Comparison of ENCODE assay signal across 8 mouse cellular contexts in genomic region chr1:134741433-134741832, GRCm38 (mm10).
DNase-seq lines count a peak whose midpoint lies in the region; ATAC-seq and TF ChIP-seq lines count a peak whose summit lies in the region.
"Had no signal": no experiment of that assay in that cellular context is flagged by ENCODE, and none has a peak within 500 bp of the region (broad histone marks: within the 10 kb centered on the region; RNA-seq: fewer than 3 reads in every experiment).

No protein-coding gene starts in this region.

- WGBS in kidney, postnatal 0 days = 80% methylated on average over 6 of the region's 6 CpGs
- 30% methylated on average over 6 of the region's 6 CpGs for WGBS in liver, embryonic 15.5 days (ENCODE audit: insufficient replicate concordance)

- no peak overlapping the region for H3K27ac ChIP-seq in kidney, postnatal 0 days
- no peak overlapping the region for H3K27ac ChIP-seq in CH12.LX (ENCODE audit: insufficient read depth, low read depth)
- peak overlapping the region; percentile 84 for H3K27ac ChIP-seq in liver, embryonic 15.5 days (replicated peaks)
- H3K27ac ChIP-seq: neural tube, embryonic 12.5 days had no signal

- H3K9ac ChIP-seq in kidney, postnatal 0 days (ENCODE audit: low read depth, low read length) = no peak overlapping the region
- H3K9ac ChIP-seq in CH12.LX (ENCODE audit: insufficient read depth, low read depth) = no peak overlapping the region
- H3K9ac ChIP-seq in liver, embryonic 15.5 days = peak overlapping the region; percentile 32; the same call in 1 of the 2 replicates
- H3K9ac ChIP-seq: neural tube, embryonic 12.5 days had no signal

- peak; percentile 0 for TF ChIP-seq RAD21 in CH12.LX (IDR thresholded peaks at IDR 0.05; ENCODE audit: low read depth, low read length)

- no peak for TF ChIP-seq POLR2A in CH12.LX (IDR thresholded peaks at IDR 0.05; ENCODE audit: low read depth, low read length)

- no peaks in the 10 kb centered on the region for H3K27me3 ChIP-seq in kidney, postnatal 0 days (ENCODE audit: insufficient read depth, low read length)
- peaks cover 80% of the 10 kb centered on the region for H3K27me3 ChIP-seq in CH12.LX (replicated peaks)
- no peaks in the 10 kb centered on the region for H3K27me3 ChIP-seq in liver, embryonic 15.5 days
- H3K27me3 ChIP-seq: neural tube, embryonic 12.5 days had no signal

- no peak overlapping the region for H3K4me2 ChIP-seq in kidney, postnatal 0 days (ENCODE audit: low read length)
- no peak overlapping the region for H3K4me2 ChIP-seq in CH12.LX (ENCODE audit: insufficient read depth, low read depth, poor library complexity, severe bottlenecking)
- H3K4me2 ChIP-seq in liver, embryonic 15.5 days = peak overlapping the region; percentile 71
- H3K4me2 ChIP-seq: neural tube, embryonic 12.5 days had no signal

- no peak for ATAC-seq in kidney, postnatal 0 days (replicated peaks; ENCODE audit: low FRiP score, low read depth)
- peak; percentile 47 for ATAC-seq in liver, embryonic 15.5 days (ENCODE audit: insufficient read depth)

- no peaks in the 10 kb centered on the region for H3K79me2 ChIP-seq in CH12.LX (replicated peaks; ENCODE audit: control insufficient read depth, extremely low read depth, insufficient read depth, poor library complexity, severe bottlenecking)

- peak; percentile 57 for TF ChIP-seq CTCF in kidney, postnatal 0 days (IDR thresholded peaks at IDR 0.05; ENCODE audit: low read depth)
- TF ChIP-seq CTCF in CH12.LX (conservative IDR thresholded peaks at IDR 0.05 in 1 of 2, IDR thresholded peaks at IDR 0.05 in 1 of 2; ENCODE audit: low read depth in 2 of 2, low read length in 2 of 2) = peak in 1 of 2 experiments; percentile 58; a peak in 2 of 4 replicates

- no peaks in the 10 kb centered on the region for H3K9me3 ChIP-seq in kidney, postnatal 0 days (replicated peaks; ENCODE audit: low read length)
- peaks cover 5% of the 10 kb centered on the region for H3K9me3 ChIP-seq in CH12.LX (replicated peaks; ENCODE audit: low read length)
- H3K9me3 ChIP-seq in liver, embryonic 15.5 days (replicated peaks) = no peaks in the 10 kb centered on the region
- H3K9me3 ChIP-seq: neural tube, embryonic 12.5 days had no signal

- dilution Hi-C loops in CH12.LX (cut with MboI; ENCODE audit: extremely low pct_ligation_motif_present, extremely low pct_unique_long_range_greater_than_20kb, low sequenced_read_pairs) = no loop called here

- H3K36me3 ChIP-seq in kidney, postnatal 0 days (ENCODE audit: insufficient read depth, low read length) = no peaks in the 10 kb centered on the region
- no peaks in the 10 kb centered on the region for H3K36me3 ChIP-seq in CH12.LX (replicated peaks in 1 of 2; ENCODE audit: control insufficient read depth in 1 of 2, insufficient read depth in 1 of 2, low read length in 1 of 2)
- no peaks in the 10 kb centered on the region for H3K36me3 ChIP-seq in liver, embryonic 15.5 days (replicated peaks)

- no peaks in the 10 kb centered on the region for H3K4me1 ChIP-seq in kidney, postnatal 0 days (replicated peaks; ENCODE audit: insufficient read depth, low read length)
- H3K4me1 ChIP-seq in CH12.LX (ENCODE audit: control insufficient read depth in 1 of 2, insufficient read depth in 2 of 2) = peaks cover 0 to 5% of the 10 kb centered on the region in 2 experiments; a peak in 1 of 4 replicates
- H3K4me1 ChIP-seq in liver, embryonic 15.5 days (replicated peaks) = peaks cover 40% of the 10 kb centered on the region
- H3K4me1 ChIP-seq: neural tube, embryonic 12.5 days had no signal

- TF ChIP-seq EP300 in CH12.LX (IDR thresholded peaks at IDR 0.05; ENCODE audit: low read length) = no peak

- DNase-seq in kidney, postnatal 0 days (ENCODE audit: low spot score) = no peak
- DNase-seq in kidney, adult 11 months = no peak
- DNase-seq in CH12.LX (ENCODE audit: extremely low read depth) (peak; percentile 36), MEL-GATA-1-ER (ENCODE audit: extremely low read depth, low read depth) (peak; percentile 51)
- DNase-seq in frontal cortex, postnatal 36 days (ENCODE audit: low spot score in 2 of 2) = no peak
- no peak for DNase-seq in adrenal gland, adult 18-20 months (ENCODE audit: low spot score in 2 of 2)

- H3K4me3 ChIP-seq in kidney, postnatal 0 days (replicated peaks; ENCODE audit: low read depth, low read length) = no peak overlapping the region
- no peak overlapping the region for H3K4me3 ChIP-seq in CH12.LX (replicated peaks in 1 of 3; ENCODE audit: low read depth in 2 of 3, low read length in 2 of 3, poor library complexity in 1 of 3)
- H3K4me3 ChIP-seq in liver, embryonic 15.5 days (replicated peaks) = peak overlapping the region; percentile 32
- H3K4me3 ChIP-seq: neural tube, embryonic 12.5 days had no signal

- in situ Hi-C loops in CH12.LX (cut with MboI; ENCODE audit: low pct_ligation_motif_present, low pct_unique_long_range_greater_than_20kb, low sequenced_read_pairs) = loop anchor here (10.0 kb wide), 1 partner anchor 93 kb away; no protein-coding TSS in a partner anchor

TF ChIP-seq in CH12.LX, 34 proteins besides CTCF, POLR2A, EP300 and RAD21:
- TF ChIP-seq RCOR1 (conservative IDR thresholded peaks at IDR 0.05; ENCODE audit: low read depth, low read length) (no peak), SMC3 (IDR thresholded peaks at IDR 0.05; ENCODE audit: low read depth, low read length) (peak; percentile 44)

Comparison
In these comparisons a context has a peak if more than half of its experiments do, and no peak if none do; other contexts are left out.
1. DNase-seq: peak in CH12.LX (single experiment) and MEL-GATA-1-ER (single experiment); none in kidney, postnatal 0 days (single experiment), kidney, adult 11 months (single experiment), frontal cortex, postnatal 36 days (0 of 2) and adrenal gland, adult 18-20 months (0 of 2).